Comparison of ENCODE assay signal across 30 mouse cellular contexts in genomic region chr7:49877307-49877706, GRCm38 (mm10). TPM values are rescaled to one million over a fixed set of nuclear protein-coding genes. Genes with fewer than 3 reads are reported as not detected.
DNase-seq lines count a peak whose midpoint lies in the region; ATAC-seq and TF ChIP-seq lines count a peak whose summit lies in the region.
"Had no signal": no experiment of that assay in that cellular context is flagged by ENCODE, and none has a peak within 500 bp of the region (broad histone marks: within the 10 kb centered on the region; RNA-seq: fewer than 3 reads in every experiment).

No protein-coding gene starts in this region.

- ATAC-seq in embryonic facial prominence, embryonic 13.5 days (ENCODE audit: insufficient number of reproducible peaks, insufficient read depth, low FRiP score, low TSS enrichment, low read depth), result peak; percentile 26; the same call in 1 of the 2 replicates
- peak; percentile 11; the same call in 1 of the 2 replicates for ATAC-seq in midbrain, postnatal 0 days (ENCODE audit: low FRiP score)
- ATAC-seq in midbrain, embryonic 11.5 days (ENCODE audit: low FRiP score), result no peak
- ATAC-seq: forebrain, embryonic 14.5 days had no signal

- no peak overlapping the region for H3K4me2 ChIP-seq in embryonic facial prominence, embryonic 13.5 days
- no peak overlapping the region for H3K4me2 ChIP-seq in midbrain, postnatal 0 days (ENCODE audit: low read depth, low read length, poor library complexity, severe bottlenecking)
- no peak overlapping the region for H3K4me2 ChIP-seq in midbrain, embryonic 11.5 days
- H3K4me2 ChIP-seq: hindbrain, embryonic 12.5 days; hindbrain, embryonic 15.5 days had no signal

- H3K9ac ChIP-seq in embryonic facial prominence, embryonic 13.5 days, result no peak overlapping the region
- H3K9ac ChIP-seq in midbrain, postnatal 0 days (replicated peaks; ENCODE audit: low read length, poor library complexity, severe bottlenecking), result no peak overlapping the region
- no peak overlapping the region for H3K9ac ChIP-seq in midbrain, embryonic 11.5 days (ENCODE audit: low read length)
- no peak overlapping the region for H3K9ac ChIP-seq in ES-E14 (ENCODE audit: insufficient read depth, low read depth, low read length, poor library complexity, severe bottlenecking)
- H3K9ac ChIP-seq: hindbrain, embryonic 12.5 days; hindbrain, embryonic 15.5 days had no signal

- WGBS in embryonic facial prominence, embryonic 13.5 days, result 83% methylated on average over 5 of the region's 5 CpGs
- WGBS in embryonic facial prominence, embryonic 10.5 days, result 79% methylated on average over 5 of the region's 5 CpGs
- 91% methylated on average over 5 of the region's 5 CpGs for WGBS in midbrain, postnatal 0 days
- 79% methylated on average over 5 of the region's 5 CpGs for WGBS in midbrain, embryonic 11.5 days

- H3K9me3 ChIP-seq in embryonic facial prominence, embryonic 13.5 days, result no peaks in the 10 kb centered on the region
- no peaks in the 10 kb centered on the region for H3K9me3 ChIP-seq in embryonic facial prominence, embryonic 10.5 days
- H3K9me3 ChIP-seq in midbrain, postnatal 0 days (ENCODE audit: low read length), result no peaks in the 10 kb centered on the region
- no peaks in the 10 kb centered on the region for H3K9me3 ChIP-seq in midbrain, embryonic 11.5 days (ENCODE audit: control insufficient read depth, low read length)
- H3K9me3 ChIP-seq in ES-E14 (ENCODE audit: control insufficient read depth, insufficient read depth, low read depth, low read length), result no peaks in the 10 kb centered on the region
- H3K9me3 ChIP-seq: forebrain, embryonic 10.5 days; heart, embryonic 10.5 days; hindbrain, embryonic 12.5 days; hindbrain, embryonic 15.5 days had no signal

- in situ Hi-C loops in ES-E14 (cut with MboI; ENCODE audit: low sequenced_read_pairs in 2 of 2, unreplicated experiment in 2 of 2), result no loop called here

- H3K36me3 ChIP-seq in embryonic facial prominence, embryonic 13.5 days, result no peaks in the 10 kb centered on the region
- H3K36me3 ChIP-seq in embryonic facial prominence, embryonic 10.5 days (replicated peaks), result no peaks in the 10 kb centered on the region
- H3K36me3 ChIP-seq in midbrain, postnatal 0 days (ENCODE audit: insufficient read depth, low read length), result no peaks in the 10 kb centered on the region
- no peaks in the 10 kb centered on the region for H3K36me3 ChIP-seq in midbrain, embryonic 11.5 days (ENCODE audit: control insufficient read depth, insufficient read depth, low read length)
- no peaks in the 10 kb centered on the region for H3K36me3 ChIP-seq in ES-E14 (ENCODE audit: control insufficient read depth, insufficient read depth, low read length, poor library complexity, severe bottlenecking)
- H3K36me3 ChIP-seq: forebrain, embryonic 10.5 days; heart, embryonic 10.5 days; hindbrain, embryonic 12.5 days; hindbrain, embryonic 15.5 days had no signal

- TF ChIP-seq CTCF in midbrain, postnatal 0 days (IDR thresholded peaks at IDR 0.05), result no peak

- H3K4me3 ChIP-seq in embryonic facial prominence, embryonic 13.5 days, result no peak overlapping the region
- H3K4me3 ChIP-seq in embryonic facial prominence, embryonic 10.5 days, result no peak overlapping the region
- no peak overlapping the region for H3K4me3 ChIP-seq in midbrain, postnatal 0 days (ENCODE audit: low read depth, low read length)
- H3K4me3 ChIP-seq in midbrain, embryonic 11.5 days (ENCODE audit: low read depth, low read length), result no peak overlapping the region
- peak overlapping the region; percentile 2 to 66; a peak in 3 of 4 replicates for H3K4me3 ChIP-seq in ES-E14 (ENCODE audit: insufficient read depth in 1 of 2, low read depth in 1 of 2, low read length in 2 of 2, poor library complexity in 1 of 2, severe bottlenecking in 1 of 2)
- H3K4me3 ChIP-seq: forebrain, embryonic 10.5 days; heart, adult 2 months; heart, embryonic 10.5 days; hindbrain, embryonic 12.5 days; hindbrain, embryonic 15.5 days had no signal

- no peak overlapping the region for H3K27ac ChIP-seq in embryonic facial prominence, embryonic 13.5 days
- H3K27ac ChIP-seq in embryonic facial prominence, embryonic 10.5 days (replicated peaks), result no peak overlapping the region
- H3K27ac ChIP-seq in midbrain, postnatal 0 days (ENCODE audit: low read depth, low read length), result no peak overlapping the region
- H3K27ac ChIP-seq in midbrain, embryonic 11.5 days (ENCODE audit: low read depth, low read length), result no peak overlapping the region
- no peak overlapping the region for H3K27ac ChIP-seq in ES-E14 (ENCODE audit: insufficient read depth, low read depth, low read length, poor library complexity, severe bottlenecking)
- H3K27ac ChIP-seq: forebrain, embryonic 10.5 days; heart, adult 2 months; heart, embryonic 10.5 days; hindbrain, embryonic 12.5 days; hindbrain, embryonic 15.5 days had no signal

- H3K4me1 ChIP-seq in embryonic facial prominence, embryonic 13.5 days, result peaks cover 3% of the 10 kb centered on the region
- H3K4me1 ChIP-seq in embryonic facial prominence, embryonic 10.5 days, result peaks cover 3% of the 10 kb centered on the region; the same call in 1 of the 2 replicates
- H3K4me1 ChIP-seq in midbrain, postnatal 0 days (ENCODE audit: insufficient read depth, low read length), result no peaks in the 10 kb centered on the region
- H3K4me1 ChIP-seq in midbrain, embryonic 11.5 days (ENCODE audit: control insufficient read depth, insufficient read depth, low read length), result peaks cover 7% of the 10 kb centered on the region; the same call in 1 of the 2 replicates
- H3K4me1 ChIP-seq in ES-E14 (ENCODE audit: control insufficient read depth in 2 of 2, insufficient read depth in 2 of 2, low read length in 2 of 2, poor library complexity in 1 of 2), result peaks cover 1 to 2% of the 10 kb centered on the region in 2 experiments; a peak in 1 of 4 replicates

- no peak for DNase-seq in embryonic facial prominence, embryonic 10.5 days (ENCODE audit: low spot score)
- DNase-seq in midbrain, postnatal 0 days (ENCODE audit: low spot score), result no peak
- no peak for DNase-seq in midbrain, embryonic 11.5 days (ENCODE audit: low spot score, missing footprints)
- no peak for DNase-seq in ES-E14 (ENCODE audit: low read depth, low spot score)
- no peak for DNase-seq in thymus, postnatal 25 days
- no peak for DNase-seq in gastrocnemius, postnatal 10 days
- no peak for DNase-seq in layer of hippocampus, postnatal 36 days
- DNase-seq: adrenal gland, postnatal 10 days; adrenal gland, postnatal 36 days; B cell, adult 2 months; cerebellum, adult 18-20 months; cerebellum, adult 9-10 months; cerebellum, postnatal 14 days; gastrocnemius, postnatal 36 days; heart, adult 2 months; kidney, adult 11 months had no signal

- H3K27me3 ChIP-seq in embryonic facial prominence, embryonic 13.5 days, result no peaks in the 10 kb centered on the region
- peaks cover 3% of the 10 kb centered on the region; the same call in 1 of the 2 replicates for H3K27me3 ChIP-seq in embryonic facial prominence, embryonic 10.5 days (replicated peaks; ENCODE audit: low read depth, poor library complexity, severe bottlenecking)
- H3K27me3 ChIP-seq in midbrain, postnatal 0 days (ENCODE audit: insufficient read depth, low read length), result no peaks in the 10 kb centered on the region
- no peaks in the 10 kb centered on the region for H3K27me3 ChIP-seq in midbrain, embryonic 11.5 days (ENCODE audit: control insufficient read depth, insufficient read depth, low read length)
- H3K27me3 ChIP-seq: hindbrain, embryonic 12.5 days; hindbrain, embryonic 15.5 days had no signal

TF ChIP-seq in ES-E14, 5 proteins besides CTCF, POLR2A, EP300 and RAD21:
- TF ChIP-seq HCFC1 (IDR thresholded peaks at IDR 0.05; ENCODE audit: borderline replicate concordance, insufficient read depth, low read length) (no peak), ZNF384 (IDR thresholded peaks at IDR 0.05; ENCODE audit: low read depth, low read length) (no peak), ZC3H11A (IDR thresholded peaks at IDR 0.05; ENCODE audit: borderline replicate concordance, low read depth, low read length) (no peak), MAFK (IDR thresholded peaks at IDR 0.05; ENCODE audit: insufficient read depth, low read depth, low read length) (no peak)

RNA-seq across cellular contexts. Expression of gene Slc6a5, which starts 32.6 kb away (rescaled TPM):
- polyA plus RNA-seq in embryonic facial prominence, embryonic 13.5 days (2015; fragmentation: Nextera tagmentation; extraction: Ambion mirVana), result 0.20 TPM in 1 of 2 replicates, not detected in the other
- 0.04 and 0.09 TPM in 2 replicates for polyA plus RNA-seq in embryonic facial prominence, embryonic 10.5 days (2016; fragmentation: Nextera tagmentation; extraction: Ambion mirVana)
- 2.7 and 6.6 TPM in 2 replicates for total RNA-seq in midbrain, postnatal 0 days (2014; rRNA removed)
- polyA plus RNA-seq in midbrain, postnatal 0 days (2015; fragmentation: Nextera tagmentation; extraction: Ambion mirVana), result 0.22 and 0.36 TPM in 2 replicates
- 0.07 TPM in 1 of 2 replicates, not detected in the other for polyA plus RNA-seq in midbrain, embryonic 11.5 days (2014; fragmentation: Nextera tagmentation; extraction: Ambion mirVana)
- 0.32 and 0.36 TPM in 2 replicates for total RNA-seq in ES-E14 (2012; rRNA removed)
- total RNA-seq in gastrocnemius, postnatal 10 days (2021), result not detected
- total RNA-seq in layer of hippocampus, postnatal 36 days (2021), result under 1 TPM in 1 of 2 experiments, not detected in 1; 0.05 TPM
- total RNA-seq: common myeloid progenitor, adult 5-6 weeks; gastrocnemius, adult 8-10 months; gastrocnemius, postnatal 36 days; heart, adult 2 months; heart, postnatal 25 days; hematopoietic stem cell, adult 5-6 weeks; MEL had no signal
- polyA plus RNA-seq: forebrain, embryonic 10.5 days; forebrain, embryonic 14.5 days; heart, embryonic 10.5 days; heart, embryonic 14.5 days; heart, postnatal 0 days; intestine, embryonic 14.5 days had no signal

Comparison
In these comparisons a context has a peak if more than half of its experiments do, and no peak if none do; other contexts are left out.
1. H3K4me3 ChIP-seq: peak in ES-E14 (2 of 2); none in embryonic facial prominence, embryonic 13.5 days (single experiment), embryonic facial prominence, embryonic 10.5 days (single experiment), midbrain, postnatal 0 days (single experiment) and midbrain, embryonic 11.5 days (single experiment).